Mouse (Mus musculus) A20 (cell line): ENCODE results near the gene Kpna6.
A peak's percentile ranks its signal among the peaks of the same experiment; 100 is the strongest.

Experiments used
- DNase-seq: peaks from one replicate; pipeline ENCODE4 v3.0.0-alpha.2; 2011; ENCODE audit warnings: low read depth, low spot score

Gene Kpna6

DNA sequence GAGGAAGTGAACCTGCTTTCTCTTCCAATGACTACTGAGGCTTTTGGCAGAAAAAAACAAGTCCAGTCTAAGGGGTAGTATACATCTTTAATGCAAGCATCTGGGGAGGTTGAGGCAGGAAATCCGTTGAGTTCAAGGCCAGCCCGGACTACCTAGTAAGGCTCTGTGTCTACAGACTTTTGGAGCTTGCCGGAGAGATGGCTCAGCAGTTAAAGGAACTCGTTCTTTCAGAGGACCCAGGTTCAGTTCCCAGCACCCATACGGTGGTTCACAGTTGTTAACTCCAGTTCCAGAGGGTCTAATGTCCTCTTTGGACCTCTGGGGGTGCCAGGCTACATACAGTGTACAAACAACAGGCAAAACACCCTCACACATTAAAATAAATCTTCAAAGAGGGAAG is 54.5 kb downstream of the Kpna6 start:
- no peak for DNase-seq

DNA sequence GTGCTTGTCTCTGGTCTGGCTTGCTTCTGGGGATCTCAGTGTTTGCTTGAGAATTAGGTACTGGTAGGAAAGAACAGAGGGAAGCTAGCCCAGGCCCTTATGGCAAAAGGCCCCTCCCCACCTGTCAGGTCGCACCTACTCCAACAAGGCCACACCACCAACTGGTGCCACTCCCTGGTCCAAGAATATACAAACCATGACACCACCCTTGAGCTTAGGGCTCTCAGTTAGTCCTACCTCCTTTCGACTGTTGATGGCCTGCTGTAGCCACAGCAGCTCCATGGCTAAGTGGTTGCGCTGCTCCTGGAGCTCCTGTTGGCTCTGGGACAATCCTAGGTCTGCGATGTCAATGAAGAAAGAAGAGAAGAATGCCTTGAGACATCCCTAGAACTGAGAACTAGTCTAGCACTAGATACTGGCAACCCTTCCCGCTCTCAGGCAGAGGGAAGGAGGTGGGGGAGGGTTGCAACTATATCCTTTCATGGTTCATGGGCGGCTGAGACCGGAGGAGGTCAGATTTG is 55.4 kb downstream of the Kpna6 start:
- no peak for DNase-seq

DNA sequence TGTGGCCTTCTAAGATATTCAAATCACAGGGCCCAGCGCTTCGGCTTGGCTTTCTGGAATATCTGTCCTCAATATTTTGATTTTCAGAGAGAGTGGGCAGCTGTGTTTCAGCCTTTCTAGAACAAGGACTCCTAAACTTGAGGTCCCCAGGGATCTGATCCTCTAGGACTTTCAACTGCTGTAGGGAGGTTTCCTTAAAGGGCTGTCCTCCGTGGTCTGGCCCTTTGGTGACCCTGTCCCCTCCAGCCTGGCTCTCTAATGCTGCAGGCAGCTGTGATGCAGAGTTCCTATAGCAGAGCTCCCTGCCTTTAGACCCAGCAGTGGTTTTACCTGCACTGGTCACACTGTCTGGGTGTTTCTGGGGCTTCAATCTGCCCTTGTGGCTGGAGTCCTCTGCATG is 55.9 kb downstream of the Kpna6 start:
- no peak for DNase-seq

DNA sequence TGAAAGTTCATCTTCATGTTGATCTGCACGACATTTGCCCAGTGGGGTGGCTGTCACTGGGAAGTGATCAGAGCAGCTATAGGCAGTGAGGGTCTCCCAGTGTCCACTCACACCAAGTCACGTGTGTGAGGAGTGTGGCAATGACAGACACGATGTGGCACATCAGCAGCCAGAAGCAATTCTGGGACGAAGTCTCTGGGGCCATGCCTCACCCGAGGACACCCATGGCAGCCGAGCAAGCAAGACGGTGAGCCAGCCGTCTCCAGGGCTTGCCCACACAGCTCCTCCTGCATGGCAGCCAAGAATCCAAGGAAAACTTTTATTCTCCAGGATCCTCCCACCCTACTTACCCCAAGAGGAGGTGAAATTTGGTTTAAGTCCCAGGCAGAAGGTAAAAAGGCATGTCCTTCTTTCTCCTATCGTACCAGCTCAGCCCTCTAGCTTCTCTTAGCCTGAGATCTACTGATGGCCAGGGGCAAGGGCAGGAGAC is 56.7 kb downstream of the Kpna6 start:
- DNase-seq: no peak

DNA sequence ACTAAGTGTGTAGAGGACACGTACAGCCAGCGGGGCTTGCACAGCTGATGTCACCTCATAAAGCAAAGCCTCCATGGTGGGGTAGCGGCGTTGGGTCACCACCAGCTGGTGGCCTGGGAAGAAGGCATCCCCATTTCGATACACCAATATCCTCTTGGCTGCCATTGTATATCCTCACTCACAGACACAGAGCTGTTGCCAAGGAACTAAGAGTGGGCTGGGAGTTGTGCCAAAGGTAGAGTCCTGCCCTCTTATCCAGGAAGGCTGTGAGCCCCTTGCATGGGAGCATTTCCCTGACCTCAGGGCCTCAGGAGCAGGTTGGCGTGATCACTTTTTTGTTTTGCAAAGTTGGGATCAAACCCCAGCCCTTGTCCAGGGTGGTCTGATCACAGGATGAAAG is 58.5 kb downstream of the Kpna6 start, which contains the start of gene Dcdc2b:
Gene Dcdc2b (minus strand): TSS at position 165 of the 400 bp plus-strand sequence.
- DNase-seq: no peak

DNA sequence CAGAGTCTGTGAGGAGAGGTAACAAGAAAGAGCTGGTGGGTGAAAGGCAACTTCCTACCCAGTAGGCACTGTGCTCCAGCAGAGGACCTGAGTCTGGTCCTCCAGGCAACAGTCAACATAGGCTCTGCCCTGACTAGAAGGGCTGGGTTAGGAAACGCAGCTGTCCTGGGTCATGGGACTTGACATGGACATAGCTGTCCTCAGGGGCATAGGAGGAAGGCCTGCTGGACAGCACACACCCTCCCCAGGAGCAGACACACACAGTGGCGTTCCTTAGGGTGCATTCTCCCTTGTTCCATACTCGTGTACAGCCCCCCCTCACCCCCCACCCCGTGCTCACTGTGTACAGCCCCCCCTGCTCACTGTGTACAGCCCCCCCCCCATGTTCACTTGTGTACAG is 62.1 kb downstream of the Kpna6 start:
- DNase-seq: no peak

DNA sequence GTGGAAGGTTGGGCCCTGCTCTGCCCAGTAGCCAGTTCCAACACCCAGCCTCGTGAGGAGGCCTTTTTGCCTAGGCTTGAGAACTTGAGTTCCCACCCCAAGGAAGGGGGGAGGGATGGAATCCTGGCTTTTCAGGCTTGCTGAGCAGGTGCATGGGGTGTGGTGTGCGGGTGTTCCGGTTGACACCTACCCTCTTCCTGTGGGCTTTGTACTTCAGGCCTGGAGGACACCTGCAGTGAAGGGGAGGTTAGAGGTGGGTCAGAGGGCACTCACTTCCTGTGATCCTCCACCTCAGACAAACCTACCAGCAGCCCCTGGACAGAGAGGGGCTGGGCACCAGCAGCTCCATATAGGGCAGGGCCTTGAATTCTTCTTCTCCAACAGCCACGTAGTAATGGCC is 62.5 kb downstream of the Kpna6 start:
- DNase-seq: no peak

DNA sequence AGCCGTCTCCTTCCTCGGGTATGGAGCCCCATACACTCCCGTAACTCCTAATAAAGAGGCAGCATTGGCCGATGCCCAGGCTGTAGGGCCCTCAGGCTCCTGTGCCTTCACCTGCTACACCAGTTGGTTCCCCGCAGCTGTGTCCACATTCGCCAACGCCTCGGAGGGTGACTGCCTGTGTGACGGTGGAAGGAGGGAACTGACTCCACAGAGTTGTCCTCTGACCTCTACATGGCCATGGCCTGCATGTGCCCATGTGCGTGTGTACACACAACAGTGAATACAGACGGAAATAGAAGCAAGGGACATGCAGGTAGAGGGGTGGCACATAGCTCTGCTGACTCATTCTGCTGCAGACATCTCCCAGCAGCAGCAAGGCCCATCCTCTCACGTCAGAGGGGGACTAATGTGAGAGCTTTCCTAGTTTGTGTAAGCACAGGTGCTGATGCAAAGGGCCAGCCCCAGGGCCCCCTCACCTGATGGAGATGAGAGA is 63.4 kb downstream of the Kpna6 start:
- DNase-seq: no peak

DNA sequence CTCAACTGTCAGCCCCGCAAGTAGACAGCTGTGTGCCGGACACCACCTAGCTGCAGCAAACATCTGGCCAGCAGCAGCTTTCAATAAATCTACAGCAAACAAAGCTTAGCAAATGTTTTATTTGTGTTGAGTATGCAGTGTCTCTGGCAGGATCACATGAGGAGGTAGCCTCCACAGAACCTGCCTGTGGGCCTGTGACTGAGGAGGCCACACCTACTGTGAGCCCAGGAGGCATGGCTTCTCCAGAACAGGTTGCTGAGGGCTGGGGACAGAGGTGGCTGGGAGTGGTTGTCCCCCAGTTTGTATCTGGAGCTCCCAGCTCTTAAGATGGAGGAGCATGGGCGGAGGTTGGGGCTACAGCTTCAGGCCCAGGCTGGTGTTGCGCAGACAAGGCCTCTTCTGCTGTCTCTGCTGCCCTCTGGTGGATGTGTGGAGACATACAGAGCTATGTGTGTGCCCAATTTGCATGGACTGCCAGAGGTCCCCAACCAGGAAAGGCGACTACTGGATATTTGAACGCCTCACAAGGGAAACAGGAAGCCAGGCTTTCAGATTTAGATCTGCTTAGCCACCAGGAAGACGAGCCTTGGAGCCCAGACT is 64.0 kb downstream of the Kpna6 start:
- DNase-seq: peak; percentile 88

DNA sequence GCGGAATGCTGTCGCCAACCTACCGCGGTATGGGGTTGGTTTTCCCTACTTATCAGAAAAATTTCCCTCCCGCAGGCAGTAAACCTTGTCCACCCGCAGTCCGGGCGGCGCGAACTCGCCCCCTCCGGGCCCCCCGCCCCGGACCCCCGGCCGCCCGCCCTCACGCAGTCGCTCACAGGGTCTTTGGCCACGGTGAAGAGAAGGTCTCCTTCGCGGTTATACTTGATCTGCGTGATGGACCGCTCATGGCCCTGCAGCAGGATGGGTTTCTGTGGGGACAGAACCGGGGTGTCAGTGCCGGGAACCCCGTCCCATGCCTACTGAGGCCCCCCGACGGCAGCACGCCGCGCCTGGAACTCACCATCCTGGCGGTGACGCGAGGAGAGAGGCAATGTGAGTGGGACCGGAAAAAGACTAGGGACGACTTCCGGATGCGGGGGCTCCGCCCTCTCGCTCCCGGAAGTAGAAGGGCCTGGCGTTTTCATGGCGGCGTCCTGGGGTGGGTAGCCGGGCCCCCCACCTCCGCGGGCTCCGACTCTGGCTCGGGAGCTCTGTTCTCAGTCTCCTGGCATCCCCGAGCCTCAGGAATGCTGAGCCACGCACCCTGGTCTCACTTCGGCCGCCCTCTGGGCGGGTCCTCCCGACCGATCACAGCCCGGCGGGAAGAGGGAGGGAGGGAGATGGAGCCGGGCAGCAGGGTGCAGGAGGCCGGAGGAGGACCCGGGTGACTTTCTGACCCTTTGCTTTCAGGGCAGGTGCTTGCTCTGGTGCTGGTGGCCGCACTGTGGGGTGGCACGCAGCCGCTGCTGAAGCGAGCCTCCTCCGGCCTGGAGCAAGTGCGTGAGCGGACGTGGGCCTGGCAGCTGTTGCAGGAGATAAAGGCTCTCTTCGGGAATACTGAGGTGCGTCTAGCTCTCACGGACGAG is 72.1 kb downstream of the Kpna6 start, which contains the start of the genes Eif3i and Tmem234:
Gene Eif3i (minus strand): TSS at position 416 of the 926 bp plus-strand sequence.
Gene Tmem234 (plus strand): TSS at position 436 of the 926 bp plus-strand sequence.
- peak; percentile 89 for DNase-seq
